Mouse (Mus musculus) embryonic facial prominence, embryonic 14.5 days (tissue): ENCODE data around the gene Gps1. TPM values are rescaled to one million over a fixed set of nuclear protein-coding genes. Genes with fewer than 3 reads are reported as not detected.

Experiments used
- ATAC-seq: fragments of 200-750 bp; cut with Nextera tagmentation; 2 replicates; pipeline ENCODE4 v1.8.0; 2017; ENCODE audit warnings: low read depth, moderate number of reproducible peaks, moderate TSS enrichment
- DNase-seq: peaks from one replicate; pipeline ENCODE4 v3.0.0-alpha.2; 2015; ENCODE audit warnings: low spot score
- H3K27ac ChIP-seq: fragments of 300-500 bp; sonication (generic); replicated peaks from 2 replicates; pipeline ENCODE4 v1.5.1; 2014; ENCODE audit warnings: low read depth, mild to moderate bottlenecking, low read length, moderate library complexity
- H3K27me3 ChIP-seq: fragments of 300-500 bp; sonication (generic); replicated peaks from 2 replicates; pipeline ENCODE4 v1.6.1; 2014; ENCODE audit warnings: low read length; ENCODE audit not compliant: control insufficient read depth, insufficient read depth
- H3K36me3 ChIP-seq: fragments of 300-500 bp; sonication (generic); 2 replicates; pipeline ENCODE4 v1.6.1; 2014; ENCODE audit warnings: low read length, mixed read lengths; ENCODE audit not compliant: control insufficient read depth, insufficient read depth
- H3K4me1 ChIP-seq: fragments of 300-500 bp; sonication (generic); 2 replicates; pipeline ENCODE4 v1.6.1; 2014; ENCODE audit warnings: antibody characterized with exemption, low read length; ENCODE audit not compliant: control insufficient read depth, insufficient read depth
- H3K4me2 ChIP-seq: fragments of 300-500 bp; sonication (generic); 2 replicates; pipeline ENCODE4 v1.6.1; 2014; ENCODE audit warnings: low read depth, mild to moderate bottlenecking, low read length, moderate library complexity, mixed read lengths
- H3K4me3 ChIP-seq: fragments of 300-500 bp; sonication (generic); 2 replicates; pipeline ENCODE4 v1.5.1; 2014; ENCODE audit warnings: low read depth, mild to moderate bottlenecking, low read length
- H3K9ac ChIP-seq: fragments of 300-500 bp; sonication (generic); 2 replicates; pipeline ENCODE4 v1.6.1; 2014; ENCODE audit warnings: low read depth, mild to moderate bottlenecking, low read length, moderate library complexity, mixed read lengths
- H3K9me3 ChIP-seq: fragments of 300-500 bp; sonication (generic); 2 replicates; pipeline ENCODE4 v1.6.1; 2016; ENCODE audit warnings: low read length; ENCODE audit not compliant: control insufficient read depth
- WGBS: fragments of 180-500 bp; shearing (Covaris S2); extraction: QIAGEN DNeasy Blood & Tissue Kit; methylation state at CpG from one replicate; pipeline ENCODE4 v1.1.7; 2014; 5-methylcytosine and 5-hydroxymethylcytosine counted together
- polyA plus RNA-seq: library from polyadenylated mRNA; unstranded; fragments of >200 nt; fragmentation: Nextera tagmentation; extraction: Ambion mirVana; gene quantifications from 2 replicates; pipeline ENCODE4 v1.2.1, GENCODE M21; 2014

Gps1 gene
- polyA plus RNA-seq, 1 experiment from 2014 or later: 207 TPM

DNA sequence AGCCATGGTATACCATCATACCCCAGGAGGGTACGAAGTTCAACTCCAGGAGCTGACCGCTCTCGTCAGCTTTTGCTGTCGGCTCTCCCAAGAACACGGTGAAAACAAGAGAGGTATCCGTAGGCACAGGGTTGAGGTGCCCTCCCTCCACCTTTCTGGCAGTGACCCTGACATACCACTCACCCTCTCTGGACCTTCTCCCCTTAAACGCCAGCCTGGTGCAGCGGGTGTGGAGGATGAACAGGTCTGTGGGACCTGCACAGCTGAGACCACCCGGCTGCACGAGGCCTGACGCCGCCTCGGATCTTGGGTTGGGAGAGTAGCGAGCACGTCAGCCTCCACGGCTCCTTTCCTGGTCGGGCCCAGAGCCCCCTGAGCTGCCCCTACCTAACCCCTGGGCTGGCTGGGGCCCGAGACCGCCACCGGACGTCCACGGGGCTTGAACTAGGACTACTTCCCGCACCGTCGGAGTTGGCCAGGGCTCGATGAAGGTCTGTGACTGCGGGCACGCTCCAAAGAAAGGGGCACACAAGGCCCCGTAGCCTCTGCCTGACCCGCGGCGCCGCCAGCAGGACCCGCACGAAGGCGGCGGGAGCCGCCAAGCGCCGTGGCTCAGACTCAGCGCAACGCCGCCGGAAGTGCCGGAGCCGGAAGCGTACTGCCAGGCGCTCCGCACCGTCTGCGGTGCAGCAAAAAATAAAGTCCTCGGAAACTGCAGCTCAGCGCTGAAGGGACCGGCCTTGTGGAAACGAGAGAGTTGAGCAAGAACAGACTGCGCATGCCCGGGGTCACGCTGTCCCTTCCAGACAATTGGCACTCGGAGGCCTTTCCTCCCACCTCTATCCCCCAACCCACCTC is 11.9 kb downstream of the Gps1 start, which contains the start of gene Dus1l:
Gene Dus1l, minus strand, starts transcription at position 648 of the 858 bp plus-strand sequence.
- WGBS: 3% methylated on average over 50 of the region's 59 CpGs
- H3K27me3 ChIP-seq: no peaks in the 10 kb centered on the region
- ATAC-seq: peak; percentile 91
- peak within 1 kb of the TSS; percentile 99 for H3K4me3 ChIP-seq
- peak; percentile 95 for DNase-seq
- peak within 1 kb of the TSS; percentile 63 for H3K27ac ChIP-seq
- peaks cover 7% of the 10 kb centered on the region for H3K4me1 ChIP-seq
- peak within 1 kb of the TSS; percentile 85 for H3K4me2 ChIP-seq
- peaks cover 31% of the 10 kb centered on the region for H3K36me3 ChIP-seq
- no peaks in the 10 kb centered on the region for H3K9me3 ChIP-seq
- H3K9ac ChIP-seq: peak within 1 kb of the TSS; percentile 97

DNA sequence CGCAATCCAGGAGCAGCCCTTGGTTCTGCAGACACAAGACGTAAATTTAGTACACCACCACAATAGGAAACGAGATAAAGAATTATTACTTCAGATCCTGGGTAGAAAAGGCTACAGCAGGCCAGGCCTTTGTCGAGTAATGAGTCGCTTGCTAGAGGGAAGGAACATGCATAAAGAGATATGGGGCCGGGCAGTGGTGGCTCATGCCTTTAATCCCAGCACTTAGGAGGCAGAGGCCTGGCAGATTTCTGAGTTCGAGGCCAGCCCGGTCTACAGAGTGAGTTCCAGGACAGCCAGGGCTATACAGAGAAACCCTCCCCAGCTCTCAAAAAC is 12.5 kb downstream of the Gps1 start:
- H3K4me2 ChIP-seq: peak overlapping the region; percentile 85
- peak overlapping the region; percentile 97 for H3K9ac ChIP-seq
- H3K36me3 ChIP-seq: peaks cover 25% of the 10 kb centered on the region
- H3K27ac ChIP-seq: peak overlapping the region; percentile 63; the same call in 1 of the 2 replicates
- H3K4me1 ChIP-seq: peaks cover 7% of the 10 kb centered on the region
- H3K9me3 ChIP-seq: no peaks in the 10 kb centered on the region
- no peaks in the 10 kb centered on the region for H3K27me3 ChIP-seq
- ATAC-seq: peak; percentile 3; the same call in 1 of the 2 replicates
- WGBS: 36% methylated on average over 8 of the region's 8 CpGs
- H3K4me3 ChIP-seq: peak overlapping the region; percentile 99
- DNase-seq: no peak

DNA sequence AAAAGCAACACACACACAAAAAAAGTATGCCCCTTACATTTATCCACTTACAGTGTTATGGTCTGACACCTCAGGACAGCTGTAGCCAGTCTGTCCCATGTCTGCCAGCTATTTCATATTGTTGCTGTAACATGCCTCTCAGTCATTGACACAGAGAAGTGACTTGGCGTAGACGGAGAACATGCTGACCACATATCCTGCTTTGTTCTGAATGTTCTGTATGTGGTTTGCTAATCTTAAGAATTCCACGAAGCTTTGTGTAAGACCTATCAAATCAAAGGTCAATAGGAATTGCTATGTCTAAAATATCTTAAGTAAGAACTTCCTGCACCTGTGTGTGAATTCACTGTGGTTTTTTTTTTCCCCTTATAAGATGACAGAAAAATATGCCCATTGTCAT is 14.2 kb downstream of the Gps1 start:
- no peak for ATAC-seq
- Histone ChIP-seq H3K4me2 (no peak overlapping the region), H3K4me1 (peaks cover 7% of the 10 kb centered on the region), H3K27ac (no peak overlapping the region), H3K27me3 (no peaks in the 10 kb centered on the region), H3K9ac (no peak overlapping the region), H3K9me3 (no peaks in the 10 kb centered on the region), H3K4me3 (no peak overlapping the region), H3K36me3 (peaks cover 9% of the 10 kb centered on the region; the same call in 1 of the 2 replicates)
- WGBS: 86% methylated on average over 3 of the region's 3 CpGs
- DNase-seq: no peak

DNA sequence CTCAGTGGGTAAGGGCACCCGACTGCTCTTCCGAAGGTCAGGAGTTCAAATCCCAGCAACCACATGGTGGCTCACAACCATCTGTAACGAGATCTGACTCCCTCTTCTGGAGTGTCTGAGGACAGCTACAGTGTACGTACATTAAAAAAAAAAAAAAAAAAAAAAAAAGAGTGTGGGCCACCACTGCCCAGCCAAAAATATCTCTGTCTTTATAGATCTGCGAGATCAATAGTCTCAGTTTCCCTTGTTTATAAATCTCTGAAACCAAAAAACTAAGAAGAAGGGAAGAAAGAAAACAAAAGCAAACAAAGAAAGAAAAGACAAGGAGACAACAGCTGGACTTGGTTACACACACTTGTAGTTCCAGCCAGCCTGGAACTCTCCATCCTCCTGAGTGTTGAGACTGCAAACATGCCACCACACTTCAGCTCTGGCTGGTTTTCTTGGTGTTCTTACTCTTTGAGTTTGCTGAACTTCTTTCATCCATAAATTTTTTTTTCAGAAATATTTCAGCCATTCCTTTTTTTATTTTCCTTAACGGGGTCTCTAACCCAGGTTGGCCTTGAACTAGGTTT is 15.3 kb downstream of the Gps1 start:
- Histone ChIP-seq H3K9ac (no peak overlapping the region), H3K4me2 (peak overlapping the region; percentile 20; the same call in 1 of the 2 replicates), H3K4me1 (peaks cover 7% of the 10 kb centered on the region), H3K9me3 (no peaks in the 10 kb centered on the region), H3K4me3 (no peak overlapping the region), H3K27me3 (no peaks in the 10 kb centered on the region), H3K27ac (peak overlapping the region; percentile 61), H3K36me3 (no peaks in the 10 kb centered on the region; the same call in 1 of the 2 replicates)
- ATAC-seq (no peak), DNase-seq (no peak)
- WGBS: 65% methylated on average over 6 of the region's 6 CpGs

DNA sequence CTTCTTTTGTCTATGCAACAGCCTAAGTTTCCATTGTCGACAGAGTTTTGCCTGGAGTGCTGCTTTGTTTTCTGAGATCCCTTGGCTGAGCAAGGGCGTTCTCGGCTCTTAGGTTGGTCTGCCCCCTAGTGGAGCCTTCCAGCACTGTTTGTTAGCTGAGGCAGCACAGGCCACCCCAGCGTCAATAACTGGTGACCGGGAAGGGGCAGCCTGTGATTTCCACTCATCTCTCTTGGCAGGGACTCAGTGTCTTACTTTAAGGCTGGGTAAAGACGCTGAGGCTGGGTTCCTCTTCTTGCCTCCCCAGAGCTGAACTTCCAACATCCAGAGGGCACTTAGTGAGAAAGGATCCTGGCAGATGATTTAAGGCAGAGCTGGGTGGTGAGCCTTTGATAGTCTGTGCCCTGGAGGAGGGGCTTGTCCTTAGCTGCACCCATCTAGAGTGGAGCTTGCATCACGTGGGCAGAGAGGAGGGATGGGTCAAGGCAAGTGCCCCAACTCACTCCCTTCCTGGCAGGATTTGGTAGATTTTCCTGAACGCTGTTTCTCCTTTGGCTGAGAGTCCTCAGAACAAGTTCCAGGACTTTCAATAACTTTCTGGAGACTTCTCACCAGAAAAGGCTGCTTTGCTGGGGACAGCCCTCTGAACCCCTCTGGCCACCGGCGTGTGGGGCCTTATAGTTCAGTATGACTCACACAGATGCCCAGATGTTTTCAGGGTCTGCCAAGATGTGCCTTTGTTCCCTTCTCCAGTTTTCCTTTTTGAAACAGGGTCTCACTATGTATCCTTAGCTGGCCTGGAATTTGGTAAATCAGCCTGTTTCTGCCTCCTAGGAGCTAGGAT is 16.2 kb downstream of the Gps1 start:
- WGBS: 7% methylated on average over 10 of the region's 10 CpGs
- ATAC-seq (peak; percentile 80), DNase-seq (peak; percentile 91)
- Histone ChIP-seq H3K36me3 (no peaks in the 10 kb centered on the region), H3K4me3 (no peak overlapping the region), H3K4me2 (peak overlapping the region; percentile 20; the same call in 1 of the 2 replicates), H3K4me1 (peaks cover 4% of the 10 kb centered on the region), H3K9ac (peak overlapping the region; percentile 35; the same call in 1 of the 2 replicates), H3K27ac (peak overlapping the region; percentile 61), H3K27me3 (no peaks in the 10 kb centered on the region), H3K9me3 (no peaks in the 10 kb centered on the region)

DNA sequence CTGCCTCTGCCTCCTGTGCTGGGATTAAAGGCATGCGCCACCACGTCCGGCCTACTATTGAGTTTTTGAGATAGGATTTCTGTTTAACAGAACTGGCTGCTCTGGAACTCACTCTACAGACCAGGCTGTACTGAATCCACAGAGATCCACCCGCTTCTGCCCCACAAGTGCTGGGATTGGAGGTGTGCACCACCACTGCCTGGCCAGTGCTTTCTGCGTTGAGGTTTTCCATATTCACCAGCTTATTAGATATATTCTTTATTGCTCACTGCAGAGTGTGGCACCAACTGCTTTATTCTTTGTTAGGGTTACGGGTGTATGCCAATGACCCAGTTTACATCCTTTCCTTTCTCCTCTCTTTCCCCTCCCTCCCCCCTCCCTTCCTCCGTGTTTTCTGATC is 20.2 kb downstream of the Gps1 start:
- no peaks in the 10 kb centered on the region for H3K9me3 ChIP-seq
- DNase-seq (no peak), ATAC-seq (no peak)
- H3K4me2 ChIP-seq: no peak overlapping the region
- 76% methylated on average over 7 of the region's 7 CpGs for WGBS
- H3K27ac ChIP-seq: no peak overlapping the region
- peaks cover 40% of the 10 kb centered on the region for H3K36me3 ChIP-seq
- H3K27me3 ChIP-seq: no peaks in the 10 kb centered on the region
- H3K4me3 ChIP-seq: no peak overlapping the region
- no peak overlapping the region for H3K9ac ChIP-seq
- H3K4me1 ChIP-seq: no peaks in the 10 kb centered on the region

DNA sequence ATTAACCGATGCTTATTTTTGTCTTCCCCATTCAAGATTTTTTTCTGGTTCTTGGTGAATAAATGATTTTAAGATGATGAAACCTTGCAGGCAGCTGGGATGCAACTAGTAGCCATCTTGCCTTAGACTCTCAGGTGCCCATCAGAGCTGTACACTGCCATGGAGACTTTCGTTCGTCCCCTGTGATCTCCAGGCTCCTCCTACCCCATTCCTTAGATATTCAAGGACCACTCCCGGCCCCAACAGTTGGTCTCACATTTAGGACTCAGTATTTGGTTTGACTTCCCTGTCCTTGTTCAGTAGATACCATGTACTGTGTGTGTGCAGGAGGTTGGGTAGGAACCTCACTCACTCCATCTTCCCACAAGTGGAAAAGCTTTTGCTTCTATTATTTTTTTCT is 20.7 kb downstream of the Gps1 start:
- no peaks in the 10 kb centered on the region for H3K27me3 ChIP-seq
- H3K36me3 ChIP-seq: peaks cover 45% of the 10 kb centered on the region
- H3K9me3 ChIP-seq: no peaks in the 10 kb centered on the region
- no peak for DNase-seq
- ATAC-seq: no peak
- no peak overlapping the region for H3K27ac ChIP-seq
- H3K4me2 ChIP-seq: no peak overlapping the region
- no peak overlapping the region for H3K4me3 ChIP-seq
- 73% methylated on average over 4 of the region's 4 CpGs for WGBS
- H3K4me1 ChIP-seq: no peaks in the 10 kb centered on the region
- H3K9ac ChIP-seq: no peak overlapping the region
